Mouse (Mus musculus) layer of hippocampus, postnatal 14 days (tissue): Measurements from ENCODE around the gene Guk1. TPM values are rescaled to one million over a fixed set of nuclear protein-coding genes. Genes with fewer than 3 reads are reported as not detected.

Experiments used
- DNase-seq, 2 experiments: peaks; one replicate each; pipeline ENCODE4 v3.0.0; 2021 to 2022; ENCODE audit warnings: low spot score in 2 of 2, mixed read lengths in 1 of 2
- total RNA-seq, 2 experiments: library from RNA; stranded (reverse); gene quantifications; 2 replicates each; pipeline ENCODE4 v1.2.3; 2021

Gene Guk1
- total RNA-seq, 2 experiments from 2014 or later = 124 to 128 TPM

- no peak for DNase-seq
These were observed 26.3 kb downstream of the Guk1 start for GRCm38 (mm10) chr11:59165616-59166241.

GRCm38 (mm10) chr11:59164384-59164783 lies 27.6 kb downstream of the Guk1 start:
- no peak for DNase-seq

- DNase-seq = peak; percentile 99
These were observed 28.5 kb downstream of the Guk1 start, which contains the start of gene Iba57 for GRCm38 (mm10) chr11:59163255-59164236. Gene Iba57, minus strand, starts transcription at chr11:59163739.

- peak in 1 of 2 experiments; percentile 9 for DNase-seq
These were observed 29.4 kb downstream of the Guk1 start for GRCm38 (mm10) chr11:59162443-59163254.

- peak in 1 of 2 experiments; percentile 16 for DNase-seq
These were observed 30.6 kb downstream of the Guk1 start for GRCm38 (mm10) chr11:59161398-59161797.

GRCm38 (mm10) chr11:59159558-59159957 lies 32.5 kb downstream of the Guk1 start:
- DNase-seq = no peak

- no peak for DNase-seq
These were observed 32.9 kb downstream of the Guk1 start for GRCm38 (mm10) chr11:59159099-59159498.

GRCm38 (mm10) chr11:59155900-59156299 lies 36.1 kb downstream of the Guk1 start:
- DNase-seq = no peak

GRCm38 (mm10) chr11:59154220-59154619 lies 37.8 kb downstream of the Guk1 start:
- no peak for DNase-seq

- no peak for DNase-seq
These were observed 40.3 kb downstream of the Guk1 start for GRCm38 (mm10) chr11:59151729-59152128.

GRCm38 (mm10) chr11:59149302-59149701 lies 42.7 kb downstream of the Guk1 start:
- DNase-seq = no peak

GRCm38 (mm10) chr11:59142962-59143361 lies 49.0 kb downstream of the Guk1 start:
- no peak for DNase-seq

GRCm38 (mm10) chr11:59141772-59142370 lies 50.1 kb downstream of the Guk1 start:
- no peak for DNase-seq

GRCm38 (mm10) chr11:59138537-59139486 lies 53.2 kb downstream of the Guk1 start:
- DNase-seq = no peak

- DNase-seq = no peak
These were observed 54.9 kb downstream of the Guk1 start for GRCm38 (mm10) chr11:59136994-59137706.

GRCm38 (mm10) chr11:59135904-59136452 lies 56.0 kb downstream of the Guk1 start, which contains the start of gene Obscn:
Gene Obscn, minus strand, starts transcription at chr11:59136402.
- DNase-seq = no peak

GRCm38 (mm10) chr11:59135051-59135820 lies 56.8 kb downstream of the Guk1 start:
- DNase-seq = no peak
